Mouse (Mus musculus) neural tube, embryonic 13.5 days (tissue): ENCODE measurements at regions not wholly inside any gene's neighbourhood (a gene's known extent, or its start where the extent isn't known, plus 50 kb on each side); places are given as distances from the start of the nearest gene placed in this dataset.

ENCODE experiments used
- ATAC-seq: fragments of 200-750 bp; cut with Nextera tagmentation; 2 replicates; pipeline ENCODE4 v1.8.0; 2017; ENCODE audit warnings: low read depth, mild to moderate bottlenecking, moderate TSS enrichment, moderate library complexity
- H3K27ac ChIP-seq: fragments of 300-500 bp; sonication (generic); replicated peaks from 2 replicates; pipeline ENCODE4 v1.5.1; 2015; ENCODE audit warnings: moderate library complexity, mild to moderate bottlenecking, inconsistent platforms
- H3K27me3 ChIP-seq: fragments of 300-500 bp; sonication (generic); 2 replicates; pipeline ENCODE4 v1.6.1; 2015; ENCODE audit warnings: mild to moderate bottlenecking, inconsistent platforms
- H3K36me3 ChIP-seq: fragments of 300-500 bp; sonication (generic); 2 replicates; pipeline ENCODE4 v1.6.1; 2015; ENCODE audit warnings: mild to moderate bottlenecking, inconsistent platforms
- H3K4me1 ChIP-seq: fragments of 300-500 bp; sonication (generic); replicated peaks from 2 replicates; pipeline ENCODE4 v1.6.1; 2015; ENCODE audit warnings: inconsistent platforms
- H3K4me2 ChIP-seq: fragments of 300-500 bp; sonication (generic); 2 replicates; pipeline ENCODE4 v1.6.1; 2015; ENCODE audit warnings: inconsistent platforms, mild to moderate bottlenecking, moderate library complexity
- H3K4me3 ChIP-seq: fragments of 300-500 bp; sonication (generic); 2 replicates; pipeline ENCODE4 v1.5.1; 2015; ENCODE audit warnings: mild to moderate bottlenecking, inconsistent platforms
- H3K9ac ChIP-seq: fragments of 300-500 bp; sonication (generic); 2 replicates; pipeline ENCODE4 v1.6.1; 2015; ENCODE audit warnings: moderate library complexity, mild to moderate bottlenecking, inconsistent platforms
- H3K9me3 ChIP-seq: fragments of 300-500 bp; sonication (generic); 2 replicates; pipeline ENCODE4 v1.6.1; 2016; ENCODE audit warnings: inconsistent platforms
- WGBS: fragments of 180-500 bp; shearing (Covaris S2); methylation state at CpG from one replicate; pipeline ENCODE4 v1.1.7; 2015; 5-methylcytosine and 5-hydroxymethylcytosine counted together

DNA sequence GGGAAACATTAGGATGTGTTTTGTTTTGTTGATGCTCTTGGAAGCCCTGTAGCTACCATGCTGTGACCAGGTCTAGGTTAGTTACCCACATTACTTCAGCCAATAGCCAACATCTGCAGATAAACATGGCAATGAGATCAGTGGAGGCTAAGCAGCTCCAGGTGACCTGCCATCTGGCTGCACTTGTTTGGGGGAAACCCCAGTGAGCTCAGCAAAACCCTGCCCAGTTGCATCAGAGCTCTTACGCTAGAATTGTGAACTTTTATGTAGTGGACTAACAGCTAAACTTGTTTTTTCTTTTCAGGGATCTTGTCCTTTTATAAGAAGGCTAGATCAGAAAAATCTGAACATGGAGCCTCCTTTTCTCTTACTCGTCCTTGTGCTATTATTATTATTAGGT, 211.8 kb upstream of the Atp5g3 start:
- Histone ChIP-seq H3K9ac (no peak overlapping the region), H3K27ac (no peak overlapping the region), H3K4me3 (no peak overlapping the region), H3K9me3 (no peaks in the 10 kb centered on the region), H3K36me3 (no peaks in the 10 kb centered on the region), H3K4me1 (peaks cover 38% of the 10 kb centered on the region), H3K4me2 (no peak overlapping the region), H3K27me3 (no peaks in the 10 kb centered on the region)
- no peak for ATAC-seq
- 70% methylated on average over 2 of the region's 2 CpGs for WGBS

DNA sequence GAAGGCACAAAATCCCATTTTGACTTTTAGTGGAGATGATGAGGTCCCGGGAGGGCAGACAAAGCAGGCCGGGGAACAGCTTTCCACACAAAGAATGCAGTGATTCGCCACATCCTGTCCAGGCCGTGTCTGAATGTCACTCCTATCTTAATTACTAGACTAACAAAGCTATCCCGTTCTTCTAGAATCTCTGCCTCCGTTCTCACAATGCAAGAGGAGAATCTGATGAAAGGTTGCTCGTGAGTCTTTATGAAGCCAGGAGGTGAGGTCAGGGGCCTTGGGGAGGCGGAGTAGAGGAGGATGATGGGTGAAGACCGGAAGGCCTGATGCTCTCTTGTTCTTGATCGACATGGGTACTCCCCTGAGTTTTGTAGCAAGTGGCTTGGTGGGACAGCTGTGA, 208.9 kb upstream of the Atp5g3 start:
- no peak overlapping the region for H3K4me3 ChIP-seq
- 0 out of 2 replicates have a peak overlapping the region, but pooled peaks have one; percentile 43 for H3K9ac ChIP-seq
- H3K4me2 ChIP-seq: peak overlapping the region; percentile 30
- no peaks in the 10 kb centered on the region for H3K36me3 ChIP-seq
- WGBS: 30% methylated on average over 10 of the region's 10 CpGs
- H3K9me3 ChIP-seq: no peaks in the 10 kb centered on the region
- H3K27ac ChIP-seq: peak overlapping the region; percentile 81
- no peaks in the 10 kb centered on the region for H3K27me3 ChIP-seq
- peaks cover 29% of the 10 kb centered on the region for H3K4me1 ChIP-seq
- peak; percentile 20; the same call in 1 of the 2 replicates for ATAC-seq

DNA sequence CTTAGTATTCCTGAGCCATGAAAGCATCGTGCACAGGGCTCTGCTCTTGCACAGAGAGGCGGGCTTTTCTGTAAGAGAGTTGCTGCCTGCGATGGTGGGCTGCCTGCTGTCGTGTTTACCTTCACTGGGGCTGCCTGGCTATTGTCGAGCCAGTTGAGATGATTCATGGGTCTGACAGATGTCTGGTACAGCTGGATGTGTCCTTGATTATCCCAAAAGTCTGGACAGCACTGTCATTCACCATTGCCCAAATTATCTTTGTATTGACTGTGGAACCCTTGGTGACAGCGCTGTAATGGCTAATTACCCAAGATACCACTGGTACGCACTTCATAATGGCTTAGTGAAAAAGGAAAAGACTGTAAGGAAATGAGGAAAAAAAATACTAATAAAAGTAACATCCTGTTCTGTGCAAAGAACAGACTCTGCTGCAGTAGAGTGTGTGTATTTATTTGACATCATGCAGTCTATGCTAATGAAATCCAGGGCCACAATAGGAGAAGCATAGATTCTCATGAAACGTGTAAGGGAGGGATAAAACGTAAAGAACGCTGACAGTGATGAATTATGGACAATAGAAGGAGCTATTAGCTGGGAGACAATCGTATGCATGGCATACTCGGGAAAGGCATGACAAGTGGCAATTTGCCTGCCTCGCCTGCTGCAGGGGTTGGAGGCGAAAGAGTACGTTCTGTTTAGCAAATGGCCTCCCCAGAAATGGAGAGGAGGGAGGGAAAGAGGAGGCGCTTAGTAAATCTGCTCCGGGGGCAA, 208.2 kb upstream of the Atp5g3 start:
- ATAC-seq: peak; percentile 77
- H3K36me3 ChIP-seq: no peaks in the 10 kb centered on the region
- H3K4me3 ChIP-seq: no peak overlapping the region
- no peaks in the 10 kb centered on the region for H3K9me3 ChIP-seq
- H3K4me1 ChIP-seq: peaks cover 29% of the 10 kb centered on the region
- peak overlapping the region; percentile 30 for H3K4me2 ChIP-seq
- H3K27me3 ChIP-seq: no peaks in the 10 kb centered on the region
- 0 out of 2 replicates have a peak overlapping the region, but pooled peaks have one; percentile 43 for H3K9ac ChIP-seq
- peak overlapping the region; percentile 81 for H3K27ac ChIP-seq
- WGBS: 19% methylated on average over 17 of the region's 17 CpGs

DNA sequence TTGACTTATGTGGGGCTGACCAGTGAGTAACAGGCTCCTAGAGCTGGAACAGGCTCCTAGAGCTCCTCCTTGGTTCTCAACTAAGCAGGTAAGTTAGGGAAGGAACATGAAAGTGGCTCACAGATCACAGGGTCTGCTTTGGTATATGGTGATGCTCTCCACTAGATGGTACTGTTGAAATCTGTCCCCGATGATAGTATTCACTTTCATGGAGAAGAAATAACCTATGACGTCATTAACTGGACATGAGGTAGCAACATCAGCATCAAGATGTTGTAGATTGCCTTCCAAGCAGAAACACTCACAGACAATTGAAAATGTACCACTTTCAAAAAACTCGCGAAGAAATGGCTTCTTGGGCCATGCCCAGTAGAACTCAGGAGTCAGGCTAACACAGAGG, 195.3 kb upstream of the Atp5g3 start:
- WGBS: 89% methylated on average over 4 of the region's 4 CpGs
- Histone ChIP-seq H3K36me3 (no peaks in the 10 kb centered on the region), H3K4me3 (no peak overlapping the region), H3K4me1 (no peaks in the 10 kb centered on the region), H3K4me2 (no peak overlapping the region), H3K27me3 (no peaks in the 10 kb centered on the region), H3K9me3 (no peaks in the 10 kb centered on the region), H3K27ac (no peak overlapping the region), H3K9ac (no peak overlapping the region)
- ATAC-seq: no peak

DNA sequence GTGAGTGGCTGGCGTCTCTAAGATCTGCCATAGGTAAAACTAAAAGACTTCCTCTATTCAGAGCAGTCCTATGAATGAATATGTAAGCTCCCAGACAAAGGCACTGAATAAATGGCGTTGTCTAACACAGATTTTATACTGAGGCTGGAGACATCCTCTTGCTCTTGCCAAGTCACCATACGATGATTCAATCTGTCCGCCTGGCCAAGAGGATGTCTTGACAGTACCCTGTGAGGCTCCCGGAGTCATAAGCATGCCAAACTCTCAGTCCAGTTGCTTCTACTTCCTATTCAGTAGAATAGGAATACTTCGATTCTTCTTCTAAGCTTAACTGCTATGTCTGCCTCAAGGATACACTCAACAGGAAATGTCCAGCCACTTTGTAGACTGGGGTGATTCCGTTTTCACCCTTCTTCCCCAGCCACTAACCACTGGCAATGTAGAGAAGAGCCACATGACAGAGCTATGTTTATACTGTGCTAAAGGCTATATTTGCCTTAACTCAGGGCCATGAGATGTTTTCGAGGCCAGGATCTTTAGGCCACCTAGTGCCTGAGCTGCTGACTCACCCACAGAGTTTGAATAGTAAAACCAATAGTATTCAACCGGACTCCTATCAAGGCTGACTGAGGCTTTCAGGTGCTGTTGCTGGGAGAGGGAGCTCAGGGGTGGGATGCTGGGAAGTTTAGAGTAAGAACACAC, 188.7 kb upstream of the Atp5g3 start:
- Histone ChIP-seq H3K4me2 (no peak overlapping the region), H3K27me3 (no peaks in the 10 kb centered on the region), H3K36me3 (no peaks in the 10 kb centered on the region), H3K9ac (no peak overlapping the region), H3K4me1 (peaks cover 24% of the 10 kb centered on the region), H3K27ac (no peak overlapping the region), H3K9me3 (no peaks in the 10 kb centered on the region), H3K4me3 (no peak overlapping the region)
- no peak for ATAC-seq
- WGBS: 85% methylated on average over 9 of the region's 9 CpGs

DNA sequence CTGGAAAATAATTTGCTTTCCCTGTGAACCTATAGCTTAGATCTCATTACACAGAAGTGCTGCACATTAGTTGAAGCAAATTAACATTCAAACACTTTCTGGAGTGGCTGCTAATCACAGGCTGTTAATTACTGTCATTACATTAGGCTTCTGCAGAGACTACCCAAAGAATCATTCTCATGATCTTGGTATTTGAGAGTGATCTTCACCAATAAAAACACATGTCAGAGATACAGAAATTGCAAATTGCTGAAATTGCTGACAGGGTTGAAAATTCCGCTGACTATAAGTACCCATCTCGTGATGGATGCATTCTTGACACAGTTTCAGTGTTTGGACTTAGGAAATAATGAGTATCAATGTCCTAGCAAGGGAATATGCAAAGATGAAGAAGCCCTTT, 185.7 kb upstream of the Atp5g3 start:
- WGBS: 64% methylated on average over 2 of the region's 2 CpGs
- peaks cover 24% of the 10 kb centered on the region for H3K4me1 ChIP-seq
- H3K27me3 ChIP-seq: no peaks in the 10 kb centered on the region
- no peak overlapping the region for H3K4me2 ChIP-seq
- H3K9me3 ChIP-seq: no peaks in the 10 kb centered on the region
- no peak for ATAC-seq
- no peak overlapping the region for H3K9ac ChIP-seq
- H3K27ac ChIP-seq: no peak overlapping the region
- H3K4me3 ChIP-seq: no peak overlapping the region
- no peaks in the 10 kb centered on the region for H3K36me3 ChIP-seq

DNA sequence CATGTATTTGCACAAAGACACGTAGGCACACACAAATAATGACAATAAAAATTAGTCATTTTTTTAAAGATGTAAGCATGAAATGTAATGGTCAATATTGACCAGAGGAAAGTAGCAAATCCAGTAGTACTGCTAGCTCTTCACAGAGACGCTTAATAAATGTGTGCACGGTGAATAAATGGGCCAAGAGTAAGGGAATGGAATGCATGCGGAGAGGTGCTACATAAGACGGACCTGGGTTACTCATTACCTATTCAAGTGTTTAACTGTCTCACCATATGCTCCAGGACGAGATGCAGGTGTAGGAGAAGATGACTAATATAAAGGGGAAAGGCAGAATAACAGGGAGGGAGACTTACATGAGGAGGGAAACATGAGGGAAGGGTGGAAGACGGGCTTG, 182.4 kb upstream of the Atp5g3 start:
- H3K4me1 ChIP-seq: peaks cover 20% of the 10 kb centered on the region
- no peak overlapping the region for H3K9ac ChIP-seq
- no peak overlapping the region for H3K4me3 ChIP-seq
- H3K4me2 ChIP-seq: no peak overlapping the region
- no peaks in the 10 kb centered on the region for H3K36me3 ChIP-seq
- no peak overlapping the region for H3K27ac ChIP-seq
- no peaks in the 10 kb centered on the region for H3K9me3 ChIP-seq
- no peak for ATAC-seq
- 86% methylated on average over 7 of the region's 7 CpGs for WGBS
- H3K27me3 ChIP-seq: no peaks in the 10 kb centered on the region

DNA sequence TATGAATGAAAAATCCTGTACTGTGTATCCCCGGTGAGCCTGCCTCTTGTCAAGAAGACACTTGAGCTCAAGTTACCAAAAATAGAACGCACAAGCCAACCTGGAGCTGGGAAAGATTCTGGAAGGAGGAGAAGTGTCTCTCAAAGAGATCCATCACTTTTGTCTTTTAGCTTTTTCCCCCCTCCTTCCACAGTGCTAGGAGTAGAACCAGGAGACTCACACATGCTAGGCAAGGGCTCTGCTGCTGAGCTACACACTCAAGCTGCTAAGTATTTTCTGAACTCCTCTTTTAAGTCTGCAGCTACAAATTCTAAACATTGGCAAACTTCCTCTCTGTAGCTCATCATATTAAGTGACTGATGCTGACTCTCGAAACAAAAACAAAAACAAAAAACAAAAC, 176.2 kb upstream of the Atp5g3 start:
- no peak for ATAC-seq
- no peak overlapping the region for H3K4me2 ChIP-seq
- 84% methylated on average over 3 of the region's 3 CpGs for WGBS

DNA sequence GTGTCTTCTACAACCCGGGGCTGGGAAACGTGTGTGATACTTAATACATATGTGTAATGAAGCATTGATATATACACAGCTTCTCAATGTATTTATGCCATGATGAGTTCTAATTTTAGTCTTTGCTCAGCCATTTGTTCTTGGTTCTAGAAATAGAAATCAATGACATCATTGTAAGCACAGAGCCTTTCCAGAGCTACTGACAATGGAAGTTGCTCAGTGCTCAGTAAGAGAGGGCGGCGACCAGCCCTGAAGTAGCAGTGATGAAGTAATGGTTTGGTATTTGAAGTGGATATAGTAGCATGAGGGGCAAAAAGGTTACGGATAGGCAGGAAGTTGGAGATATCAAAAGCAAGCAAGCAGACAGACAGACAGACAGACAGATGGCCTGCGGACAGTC, 173.8 kb upstream of the Atp5g3 start:
- 85% methylated on average over 6 of the region's 6 CpGs for WGBS

More for the DNA sequence above, 176.2 kb upstream of the Atp5g3 start:
- Histone ChIP-seq H3K4me1 (no peaks in the 10 kb centered on the region), H3K9ac (no peak overlapping the region), H3K9me3 (no peaks in the 10 kb centered on the region), H3K27me3 (no peaks in the 10 kb centered on the region), H3K27ac (no peak overlapping the region), H3K36me3 (no peaks in the 10 kb centered on the region), H3K4me3 (no peak overlapping the region)

DNA sequence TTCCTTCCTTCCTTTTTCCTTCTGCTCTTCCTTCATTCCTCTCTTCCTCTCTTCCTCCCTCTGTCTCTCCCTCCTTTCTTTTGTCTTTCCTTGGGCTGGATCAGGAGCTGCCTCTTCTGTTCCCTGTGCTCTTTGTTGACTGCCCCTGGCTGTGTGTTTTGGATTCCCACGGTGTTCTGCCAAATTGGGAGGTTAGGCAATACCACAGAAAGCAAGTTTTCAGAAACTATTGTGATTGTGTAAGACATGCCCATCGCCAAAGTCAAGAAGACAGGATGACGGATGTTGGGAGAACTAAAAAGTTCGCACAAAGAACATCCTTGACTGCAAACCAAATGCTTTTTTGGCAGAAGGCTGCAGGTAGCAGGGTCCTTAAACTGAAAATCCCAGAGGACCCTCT, 165.6 kb upstream of the Atp5g3 start:
- Histone ChIP-seq H3K4me2 (no peak overlapping the region), H3K4me1 (peaks cover 20% of the 10 kb centered on the region; the same call in 1 of the 2 replicates), H3K27ac (no peak overlapping the region), H3K9me3 (no peaks in the 10 kb centered on the region), H3K27me3 (no peaks in the 10 kb centered on the region), H3K9ac (no peak overlapping the region), H3K4me3 (no peak overlapping the region), H3K36me3 (no peaks in the 10 kb centered on the region)
- no peak for ATAC-seq
- 59% methylated on average over 4 of the region's 4 CpGs for WGBS

More for the DNA sequence above, 173.8 kb upstream of the Atp5g3 start:
- Histone ChIP-seq H3K4me1 (no peaks in the 10 kb centered on the region), H3K27me3 (no peaks in the 10 kb centered on the region), H3K4me3 (no peak overlapping the region), H3K4me2 (no peak overlapping the region), H3K27ac (no peak overlapping the region), H3K36me3 (no peaks in the 10 kb centered on the region), H3K9ac (no peak overlapping the region), H3K9me3 (no peaks in the 10 kb centered on the region)
- ATAC-seq: no peak

DNA sequence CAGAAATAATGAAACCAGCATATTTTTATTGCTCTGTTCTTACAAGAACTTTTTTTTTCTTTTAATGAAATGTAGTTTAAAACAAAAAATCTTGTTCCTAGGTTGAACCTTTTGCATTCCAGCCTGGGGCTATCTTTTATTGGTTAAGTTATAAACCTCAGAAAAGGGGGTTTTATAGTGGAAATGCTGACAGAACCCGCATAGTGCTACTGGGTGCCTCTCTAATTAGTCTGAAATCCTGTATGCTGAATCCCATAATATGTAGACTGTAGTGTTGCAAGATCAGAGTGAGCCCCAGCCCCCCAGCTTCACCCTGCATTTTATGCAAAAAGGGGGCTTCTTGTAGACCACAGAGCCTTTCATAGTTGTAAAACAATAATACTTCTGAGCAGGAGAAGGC, 164.4 kb upstream of the Atp5g3 start:
- H3K4me2 ChIP-seq: no peak overlapping the region
- 18% methylated on average over 1 of the region's 1 CpGs for WGBS
- H3K9ac ChIP-seq: no peak overlapping the region
- no peak for ATAC-seq
- H3K9me3 ChIP-seq: no peaks in the 10 kb centered on the region
- H3K4me1 ChIP-seq: peaks cover 20% of the 10 kb centered on the region; the same call in 1 of the 2 replicates
- H3K27ac ChIP-seq: no peak overlapping the region
- no peak overlapping the region for H3K4me3 ChIP-seq
- no peaks in the 10 kb centered on the region for H3K36me3 ChIP-seq
- no peaks in the 10 kb centered on the region for H3K27me3 ChIP-seq

DNA sequence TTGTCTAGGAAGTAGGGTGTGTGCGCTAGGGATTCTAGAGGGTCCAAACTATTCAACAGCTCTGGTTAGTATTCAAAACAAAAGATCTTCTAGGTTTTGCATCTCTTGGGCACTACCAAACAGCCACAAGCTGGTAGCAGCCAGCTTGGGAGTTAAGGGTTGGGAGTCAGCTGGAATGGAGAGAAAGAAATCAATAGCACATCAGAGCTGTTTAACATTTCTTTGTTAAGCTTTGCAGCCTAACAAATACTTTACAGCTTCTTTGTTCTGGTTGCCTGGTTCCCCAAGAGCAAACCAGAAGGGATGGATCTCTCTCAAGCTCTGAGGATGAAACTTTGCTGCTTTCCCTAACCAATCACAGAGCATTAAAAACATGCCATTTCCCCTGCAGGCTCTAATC, 162.3 kb upstream of the Atp5g3 start:
- Histone ChIP-seq H3K36me3 (no peaks in the 10 kb centered on the region), H3K4me3 (no peak overlapping the region), H3K9me3 (no peaks in the 10 kb centered on the region), H3K4me1 (peaks cover 20% of the 10 kb centered on the region; the same call in 1 of the 2 replicates), H3K27me3 (peaks cover 2% of the 10 kb centered on the region; the same call in 1 of the 2 replicates), H3K4me2 (no peak overlapping the region), H3K9ac (no peak overlapping the region), H3K27ac (no peak overlapping the region)
- 69% methylated on average over 1 of the region's 1 CpGs for WGBS
- ATAC-seq: no peak
